Comparison of ENCODE assay signal across 11 mouse cellular contexts in genomic region chr1:134073061-134073564, GRCm38 (mm10). TPM values are rescaled to one million over a fixed set of nuclear protein-coding genes. Genes with fewer than 3 reads are reported as not detected.
A peak's percentile ranks its signal among the peaks of the same experiment; 100 is the strongest.
DNase-seq lines count a peak whose midpoint lies in the region; ATAC-seq lines count a peak whose summit lies in the region.
"Had no signal": no experiment of that assay in that cellular context is flagged by ENCODE, and none has a peak within 500 bp of the region (broad histone marks: within the 10 kb centered on the region; RNA-seq: fewer than 3 reads in every experiment).

No protein-coding gene starts in this region.

- H3K4me2 ChIP-seq in heart, embryonic 12.5 days: peak overlapping the region; percentile 25
- H3K4me2 ChIP-seq in neural tube, embryonic 11.5 days (ENCODE audit: low read depth): no peak overlapping the region

- WGBS in heart, embryonic 12.5 days: 38% methylated on average over 6 of the region's 6 CpGs
- 80% methylated on average over 6 of the region's 6 CpGs for WGBS in neural tube, embryonic 11.5 days

- H3K27me3 ChIP-seq in heart, embryonic 12.5 days (replicated peaks): 0 out of 2 replicates have a peak, but pooled peaks cover 3% of the 10 kb centered on the region
- H3K27me3 ChIP-seq in neural tube, embryonic 11.5 days (ENCODE audit: control insufficient read depth, insufficient read depth, low read length): no peaks in the 10 kb centered on the region
- H3K27me3 ChIP-seq: CH12.LX had no signal

- H3K27ac ChIP-seq in heart, embryonic 12.5 days (ENCODE audit: poor library complexity, severe bottlenecking): peak overlapping the region; percentile 42; the same call in 1 of the 2 replicates
- 0 out of 2 replicates have a peak overlapping the region, but pooled peaks have one; percentile 81 for H3K27ac ChIP-seq in neural tube, embryonic 11.5 days (ENCODE audit: low read depth, low read length)

- no peaks in the 10 kb centered on the region for H3K9me3 ChIP-seq in heart, embryonic 12.5 days (replicated peaks)
- H3K9me3 ChIP-seq in neural tube, embryonic 11.5 days (ENCODE audit: control insufficient read depth, low read length): no peaks in the 10 kb centered on the region

- intact Hi-C loops in heart, postnatal 25 days (cut with DNase I): no loop called here

- no peak overlapping the region for H3K4me3 ChIP-seq in heart, embryonic 12.5 days
- H3K4me3 ChIP-seq in neural tube, embryonic 11.5 days (ENCODE audit: low read depth, low read length): no peak overlapping the region

- peak; percentile 65 for ATAC-seq in heart, embryonic 12.5 days (ENCODE audit: insufficient number of reproducible peaks, low FRiP score)
- ATAC-seq in neural tube, embryonic 11.5 days (ENCODE audit: insufficient read depth, low FRiP score, low TSS enrichment): no peak
- ATAC-seq in hematopoietic stem cell, adult 5-6 weeks (replicated peaks in 1 of 2; ENCODE audit: insufficient read depth in 1 of 2, low FRiP score in 2 of 2, low TSS enrichment in 1 of 2, low read depth in 1 of 2, poor library complexity in 2 of 2, severe bottlenecking in 2 of 2): peak; percentile 39 to 60
- no peak for ATAC-seq in inflammation-experienced regulatory T-cells, adult 6 months

- DNase-seq in heart, postnatal 25 days (ENCODE audit: low spot score): no peak
- no peak for DNase-seq in neural tube, embryonic 11.5 days (ENCODE audit: low spot score)
- no peak for DNase-seq in neural tube, embryonic 10.5 days (ENCODE audit: extremely low spot score, low spot score)
- DNase-seq in spleen, postnatal 4 days (ENCODE audit: low spot score in 2 of 2): peak; percentile 77 to 78
- no peak for DNase-seq in adrenal gland, adult 8-10 months
- DNase-seq: adrenal gland, postnatal 10 days had no signal

- H3K36me3 ChIP-seq in heart, embryonic 12.5 days: peaks cover 26% of the 10 kb centered on the region
- H3K36me3 ChIP-seq in neural tube, embryonic 11.5 days (ENCODE audit: control insufficient read depth, insufficient read depth, low read length): 0 out of 2 replicates have a peak, but pooled peaks cover 3% of the 10 kb centered on the region

- no peak overlapping the region for H3K9ac ChIP-seq in heart, embryonic 12.5 days
- no peak overlapping the region for H3K9ac ChIP-seq in neural tube, embryonic 11.5 days (ENCODE audit: low read length)

- peaks cover 72% of the 10 kb centered on the region for H3K4me1 ChIP-seq in heart, embryonic 12.5 days (replicated peaks)
- peaks cover 32% of the 10 kb centered on the region for H3K4me1 ChIP-seq in neural tube, embryonic 11.5 days (ENCODE audit: control insufficient read depth, insufficient read depth, low read length)

RNA-seq across cellular contexts. Expression of gene Btg2, which starts 5.8 kb away (rescaled TPM):
- polyA plus RNA-seq in heart, embryonic 12.5 days (2016; fragmentation: Nextera tagmentation; extraction: Ambion mirVana): 37.8 and 40.4 TPM in 2 replicates
- total RNA-seq in heart, postnatal 25 days (2021): 10 to 100 TPM; 25.7 to 29.2 TPM
- 97.9 and 110 TPM in 2 replicates for polyA plus RNA-seq in neural tube, embryonic 11.5 days (2014; fragmentation: Nextera tagmentation; extraction: Ambion mirVana)
- total RNA-seq in hematopoietic stem cell, adult 5-6 weeks (2017): 141 and 174 TPM in 2 replicates
- 100 to 1,000 TPM; 168 to 251 (median 221) TPM for polyA plus RNA-seq in inflammation-experienced regulatory T-cells, adult 6 months (2017; shearing (Covaris generic))
- 10 to 100 TPM; 28.1 to 56.5 (median 50.6) TPM for total RNA-seq in adrenal gland, adult 8-10 months (2022)

RNA-seq across cellular contexts. Expression of gene Fmod, which starts 36.1 kb away (rescaled TPM):
- polyA plus RNA-seq in heart, embryonic 12.5 days (2016; fragmentation: Nextera tagmentation; extraction: Ambion mirVana): 15.7 and 17.5 TPM in 2 replicates
- 10 to 100 TPM; 11.6 to 12.1 TPM for total RNA-seq in heart, postnatal 25 days (2021)
- 16.0 and 16.7 TPM in 2 replicates for polyA plus RNA-seq in neural tube, embryonic 11.5 days (2014; fragmentation: Nextera tagmentation; extraction: Ambion mirVana)
- total RNA-seq in hematopoietic stem cell, adult 5-6 weeks (2017): not detected in 2 replicates
- not detected for polyA plus RNA-seq in inflammation-experienced regulatory T-cells, adult 6 months (2017; shearing (Covaris generic))
- 10 to 100 TPM in 1 of 4 experiments, 1 to 10 TPM in 3; 6.9 to 10.7 (median 7.7) TPM for total RNA-seq in adrenal gland, adult 8-10 months (2022)
- total RNA-seq: CH12.LX had no signal

RNA-seq across cellular contexts. Expression of gene Chit1, which starts 37.9 kb away (rescaled TPM):
- polyA plus RNA-seq in heart, embryonic 12.5 days (2016; fragmentation: Nextera tagmentation; extraction: Ambion mirVana): 0.32 and 0.49 TPM in 2 replicates
- not detected for total RNA-seq in heart, postnatal 25 days (2021)
- 0.15 TPM in 1 of 2 replicates, not detected in the other for polyA plus RNA-seq in neural tube, embryonic 11.5 days (2014; fragmentation: Nextera tagmentation; extraction: Ambion mirVana)
- total RNA-seq in hematopoietic stem cell, adult 5-6 weeks (2017): 0.25 TPM in 1 of 2 replicates, not detected in the other
- not detected for polyA plus RNA-seq in inflammation-experienced regulatory T-cells, adult 6 months (2017; shearing (Covaris generic))
- total RNA-seq in adrenal gland, adult 8-10 months (2022): under 1 TPM in 1 of 4 experiments, not detected in 3; 0.28 TPM
- polyA plus RNA-seq: spleen, adult 2 months had no signal

Comparison
In these comparisons a context has a peak if more than half of its experiments do, and no peak if none do; other contexts are left out.
1. ATAC-seq: peak in heart, embryonic 12.5 days (single experiment) and hematopoietic stem cell, adult 5-6 weeks (2 of 2); none in neural tube, embryonic 11.5 days (single experiment) and inflammation-experienced regulatory T-cells, adult 6 months (single experiment).
2. DNase-seq: peak in spleen, postnatal 4 days (2 of 2); none in heart, postnatal 25 days (single experiment), neural tube, embryonic 11.5 days (single experiment), neural tube, embryonic 10.5 days (single experiment) and adrenal gland, adult 8-10 months (single experiment).